Mouse (Mus musculus): ENCODE data around the gene Ube3b. TPM values are rescaled to one million over a fixed set of nuclear protein-coding genes. Genes with fewer than 3 reads are reported as not detected.
A peak's percentile ranks its signal among the peaks of the same experiment; 100 is the strongest.

The Ube3b gene
- polyA plus RNA-seq, 1 experiment from 2014 or later: 49.2 TPM

GRCm38 (mm10) chr5:114358833-114359232, 21.6 kb upstream of the Ube3b start:
- H3K4me3 ChIP-seq (replicated peaks; ENCODE audit: low read depth, low read length): no peak overlapping the region
- H3K4me1 ChIP-seq (ENCODE audit: control insufficient read depth, insufficient read depth, low read length): no peaks in the 10 kb centered on the region
- no peak overlapping the region for H3K9ac ChIP-seq (replicated peaks; ENCODE audit: low read length)
- no peaks in the 10 kb centered on the region for H3K27me3 ChIP-seq (ENCODE audit: control insufficient read depth, insufficient read depth, low read length)
- ATAC-seq (ENCODE audit: low FRiP score, low TSS enrichment) (no peak), DNase-seq (peak; percentile 79)
- no peak overlapping the region for H3K27ac ChIP-seq (replicated peaks; ENCODE audit: low read depth, low read length)
- H3K4me2 ChIP-seq (ENCODE audit: low read length): no peak overlapping the region
- peaks cover 42% of the 10 kb centered on the region for H3K36me3 ChIP-seq (ENCODE audit: control insufficient read depth, insufficient read depth, low read length)
- 56% methylated on average over 10 of the region's 10 CpGs for WGBS
- no peaks in the 10 kb centered on the region for H3K9me3 ChIP-seq (ENCODE audit: control insufficient read depth, low read length)

- Histone ChIP-seq H3K9ac (replicated peaks; ENCODE audit: low read length) (no peak overlapping the region), H3K27ac (replicated peaks; ENCODE audit: low read depth, low read length) (no peak overlapping the region), H3K4me1 (ENCODE audit: control insufficient read depth, insufficient read depth, low read length) (no peaks in the 10 kb centered on the region), H3K9me3 (ENCODE audit: control insufficient read depth, low read length) (no peaks in the 10 kb centered on the region), H3K4me3 (replicated peaks; ENCODE audit: low read depth, low read length) (no peak overlapping the region), H3K36me3 (ENCODE audit: control insufficient read depth, insufficient read depth, low read length) (peaks cover 50% of the 10 kb centered on the region), H3K4me2 (ENCODE audit: low read length) (no peak overlapping the region), H3K27me3 (ENCODE audit: control insufficient read depth, insufficient read depth, low read length) (no peaks in the 10 kb centered on the region)
- no peak for DNase-seq
- WGBS: 76% methylated on average over 8 of the region's 8 CpGs
- ATAC-seq (ENCODE audit: low FRiP score, low TSS enrichment): no peak
These were observed 20.8 kb upstream of the Ube3b start for GRCm38 (mm10) chr5:114359586-114359985.

- Histone ChIP-seq H3K27me3 (ENCODE audit: control insufficient read depth, insufficient read depth, low read length) (no peaks in the 10 kb centered on the region), H3K27ac (replicated peaks; ENCODE audit: low read depth, low read length) (no peak overlapping the region), H3K4me2 (ENCODE audit: low read length) (no peak overlapping the region), H3K4me3 (replicated peaks; ENCODE audit: low read depth, low read length) (no peak overlapping the region), H3K9ac (replicated peaks; ENCODE audit: low read length) (no peak overlapping the region), H3K36me3 (ENCODE audit: control insufficient read depth, insufficient read depth, low read length) (peaks cover 64% of the 10 kb centered on the region), H3K9me3 (ENCODE audit: control insufficient read depth, low read length) (no peaks in the 10 kb centered on the region), H3K4me1 (ENCODE audit: control insufficient read depth, insufficient read depth, low read length) (no peaks in the 10 kb centered on the region)
- DNase-seq: no peak
- ATAC-seq (ENCODE audit: low FRiP score, low TSS enrichment): no peak
- WGBS: 81% methylated on average over 15 of the region's 15 CpGs
These were observed 19.4 kb upstream of the Ube3b start for GRCm38 (mm10) chr5:114360968-114361367.

- peaks cover 97% of the 10 kb centered on the region for H3K36me3 ChIP-seq (ENCODE audit: control insufficient read depth, insufficient read depth, low read length)
- no peaks in the 10 kb centered on the region for H3K27me3 ChIP-seq (ENCODE audit: control insufficient read depth, insufficient read depth, low read length)
- WGBS: 93% methylated on average over 23 of the region's 23 CpGs
- no peaks in the 10 kb centered on the region for H3K4me1 ChIP-seq (ENCODE audit: control insufficient read depth, insufficient read depth, low read length)
- no peak overlapping the region for H3K9ac ChIP-seq (replicated peaks; ENCODE audit: low read length)
- H3K27ac ChIP-seq (replicated peaks; ENCODE audit: low read depth, low read length): no peak overlapping the region
- H3K4me3 ChIP-seq (replicated peaks; ENCODE audit: low read depth, low read length): no peak overlapping the region
- no peak for ATAC-seq (ENCODE audit: low FRiP score, low TSS enrichment)
- H3K4me2 ChIP-seq (ENCODE audit: low read length): no peak overlapping the region
- H3K9me3 ChIP-seq (ENCODE audit: control insufficient read depth, low read length): no peaks in the 10 kb centered on the region
- DNase-seq: no peak
These were observed 15.2 kb upstream of the Ube3b start for GRCm38 (mm10) chr5:114365043-114365752.

- Histone ChIP-seq H3K9ac (replicated peaks; ENCODE audit: low read length) (no peak overlapping the region), H3K4me3 (replicated peaks; ENCODE audit: low read depth, low read length) (no peak overlapping the region), H3K9me3 (ENCODE audit: control insufficient read depth, low read length) (no peaks in the 10 kb centered on the region), H3K27me3 (ENCODE audit: control insufficient read depth, insufficient read depth, low read length) (no peaks in the 10 kb centered on the region), H3K36me3 (ENCODE audit: control insufficient read depth, insufficient read depth, low read length) (peaks cover 99% of the 10 kb centered on the region), H3K4me1 (ENCODE audit: control insufficient read depth, insufficient read depth, low read length) (no peaks in the 10 kb centered on the region), H3K4me2 (ENCODE audit: low read length) (no peak overlapping the region), H3K27ac (replicated peaks; ENCODE audit: low read depth, low read length) (no peak overlapping the region)
- WGBS: 91% methylated on average over 14 of the region's 14 CpGs
- ATAC-seq (ENCODE audit: low FRiP score, low TSS enrichment): no peak
- no peak for DNase-seq
These were observed 12.3 kb upstream of the Ube3b start for GRCm38 (mm10) chr5:114368121-114368520.

- Histone ChIP-seq H3K36me3 (ENCODE audit: control insufficient read depth, insufficient read depth, low read length) (peaks cover 99% of the 10 kb centered on the region), H3K27ac (replicated peaks; ENCODE audit: low read depth, low read length) (no peak overlapping the region), H3K27me3 (ENCODE audit: control insufficient read depth, insufficient read depth, low read length) (no peaks in the 10 kb centered on the region), H3K4me2 (ENCODE audit: low read length) (no peak overlapping the region), H3K4me1 (ENCODE audit: control insufficient read depth, insufficient read depth, low read length) (no peaks in the 10 kb centered on the region), H3K9me3 (ENCODE audit: control insufficient read depth, low read length) (no peaks in the 10 kb centered on the region), H3K9ac (replicated peaks; ENCODE audit: low read length) (no peak overlapping the region), H3K4me3 (replicated peaks; ENCODE audit: low read depth, low read length) (no peak overlapping the region)
- WGBS: 91% methylated on average over 16 of the region's 16 CpGs
- ATAC-seq (ENCODE audit: low FRiP score, low TSS enrichment) (no peak), DNase-seq (no peak)
These were observed 11.5 kb upstream of the Ube3b start for GRCm38 (mm10) chr5:114368803-114369496.

- H3K4me2 ChIP-seq (ENCODE audit: low read length): no peak overlapping the region
- peaks cover 99% of the 10 kb centered on the region for H3K36me3 ChIP-seq (ENCODE audit: control insufficient read depth, insufficient read depth, low read length)
- no peaks in the 10 kb centered on the region for H3K4me1 ChIP-seq (ENCODE audit: control insufficient read depth, insufficient read depth, low read length)
- H3K4me3 ChIP-seq (replicated peaks; ENCODE audit: low read depth, low read length): no peak overlapping the region
- H3K27me3 ChIP-seq (ENCODE audit: control insufficient read depth, insufficient read depth, low read length): no peaks in the 10 kb centered on the region
- WGBS: 94% methylated on average over 9 of the region's 9 CpGs
- no peak overlapping the region for H3K27ac ChIP-seq (replicated peaks; ENCODE audit: low read depth, low read length)
- H3K9me3 ChIP-seq (ENCODE audit: control insufficient read depth, low read length): no peaks in the 10 kb centered on the region
- ATAC-seq (ENCODE audit: low FRiP score, low TSS enrichment): no peak
- H3K9ac ChIP-seq (replicated peaks; ENCODE audit: low read length): no peak overlapping the region
- DNase-seq: no peak
These were observed 10.5 kb upstream of the Ube3b start for GRCm38 (mm10) chr5:114369921-114370320.

GRCm38 (mm10) chr5:114370371-114370776, 10.0 kb upstream of the Ube3b start:
- Histone ChIP-seq H3K9ac (replicated peaks; ENCODE audit: low read length) (no peak overlapping the region), H3K4me1 (ENCODE audit: control insufficient read depth, insufficient read depth, low read length) (no peaks in the 10 kb centered on the region), H3K36me3 (ENCODE audit: control insufficient read depth, insufficient read depth, low read length) (peaks cover 95% of the 10 kb centered on the region), H3K9me3 (ENCODE audit: control insufficient read depth, low read length) (no peaks in the 10 kb centered on the region), H3K4me3 (replicated peaks; ENCODE audit: low read depth, low read length) (no peak overlapping the region), H3K27me3 (ENCODE audit: control insufficient read depth, insufficient read depth, low read length) (no peaks in the 10 kb centered on the region), H3K27ac (replicated peaks; ENCODE audit: low read depth, low read length) (0 out of 2 replicates have a peak overlapping the region, but pooled peaks have one; percentile 41), H3K4me2 (ENCODE audit: low read length) (no peak overlapping the region)
- no peak for ATAC-seq (ENCODE audit: low FRiP score, low TSS enrichment)
- WGBS: 83% methylated on average over 9 of the region's 9 CpGs
- DNase-seq: peak; percentile 31

GRCm38 (mm10) chr5:114371331-114371730, 9.1 kb upstream of the Ube3b start:
- ATAC-seq (ENCODE audit: low FRiP score, low TSS enrichment): no peak
- H3K9ac ChIP-seq (replicated peaks; ENCODE audit: low read length): no peak overlapping the region

More at GRCm38 (mm10) chr5:114371331-114371730, 9.1 kb upstream of the Ube3b start:
- no peak overlapping the region for H3K27ac ChIP-seq (replicated peaks; ENCODE audit: low read depth, low read length)
- H3K27me3 ChIP-seq (ENCODE audit: control insufficient read depth, insufficient read depth, low read length): no peaks in the 10 kb centered on the region
- no peak overlapping the region for H3K4me2 ChIP-seq (ENCODE audit: low read length)
- 89% methylated on average over 3 of the region's 3 CpGs for WGBS
- no peak for DNase-seq
- no peak overlapping the region for H3K4me3 ChIP-seq (replicated peaks; ENCODE audit: low read depth, low read length)
- H3K36me3 ChIP-seq (ENCODE audit: control insufficient read depth, insufficient read depth, low read length): peaks cover 94% of the 10 kb centered on the region
- H3K9me3 ChIP-seq (ENCODE audit: control insufficient read depth, low read length): no peaks in the 10 kb centered on the region
- no peaks in the 10 kb centered on the region for H3K4me1 ChIP-seq (ENCODE audit: control insufficient read depth, insufficient read depth, low read length)

Data from midbrain, embryonic 14.5 days (tissue).